Mouse (Mus musculus): ENCODE data around the gene Rps2. TPM values are rescaled to one million over a fixed set of nuclear protein-coding genes. Genes with fewer than 3 reads are reported as not detected.
"Not testable (repeated sequence)": the region's sequence is repeated elsewhere in the genome, so short reads cannot be mapped to it uniquely, and the experiment has no call there.

Rps2 gene
- polyA plus RNA-seq, 1 experiment, result not detected

DNA sequence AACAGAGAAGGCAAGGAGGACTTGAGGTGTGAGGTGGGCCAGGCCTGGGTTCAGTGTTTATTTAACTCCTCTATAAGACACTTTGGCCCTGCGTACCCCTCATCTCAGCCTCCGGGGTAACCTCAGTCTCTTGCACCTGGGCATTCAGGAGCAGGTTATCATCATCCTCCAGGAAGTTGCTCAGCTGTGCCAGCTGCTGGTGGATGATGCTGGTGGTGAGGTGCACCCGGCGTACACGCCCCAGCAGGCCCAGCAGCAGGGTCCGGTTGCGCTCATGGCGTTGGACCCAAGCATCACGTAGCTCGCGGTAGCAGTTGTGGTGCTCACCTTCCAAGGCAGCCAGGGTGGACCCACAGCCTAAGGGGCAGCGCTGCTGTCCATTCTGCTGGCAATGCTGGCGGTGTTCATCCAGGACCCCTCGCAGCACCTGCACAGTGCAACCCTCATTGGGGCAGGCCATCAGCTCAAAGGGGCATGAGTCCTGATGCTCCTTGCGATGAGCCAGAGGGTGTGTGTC, 1.7 kb upstream of the Rps2 start:
- TF ChIP-seq CTCF (IDR thresholded peaks at IDR 0.05; ENCODE audit: insufficient read depth, low read depth, low read length), result no peak
- no peak for TF ChIP-seq POLR2A (IDR thresholded peaks at IDR 0.05; ENCODE audit: insufficient read depth, low read depth, low read length)
- WGBS, result 93% methylated on average over 15 of the region's 15 CpGs
- no peak overlapping the region for H3K27ac ChIP-seq (ENCODE audit: insufficient read depth, low read depth, low read length)
- H3K4me1 ChIP-seq (ENCODE audit: control insufficient read depth, insufficient read depth, low read length), result peaks cover 2% of the 10 kb centered on the region
- H3K4me3 ChIP-seq (ENCODE audit: insufficient read depth, low read depth, low read length), result no peak overlapping the region

- Histone ChIP-seq H3K4me3 (ENCODE audit: insufficient read depth, low read depth, low read length) (peak overlapping the region; percentile 97; the same call in 1 of the 2 replicates), H3K4me1 (ENCODE audit: control insufficient read depth, insufficient read depth, low read length) (peaks cover 10% of the 10 kb centered on the region)
- H3K27ac ChIP-seq (ENCODE audit: insufficient read depth, low read depth, low read length), result not testable (repeated sequence)
- WGBS, result 65% methylated on average over 5 of the region's 5 CpGs
These were observed 1.0 kb downstream of the Rps2 start for GRCm38 (mm10) chr17:24718938-24719337.

GRCm38 (mm10) chr17:24719494-24720222, 1.7 kb downstream of the Rps2 start:
- H3K4me1 ChIP-seq (ENCODE audit: control insufficient read depth, insufficient read depth, low read length), result peaks cover 10% of the 10 kb centered on the region
- TF ChIP-seq POLR2A (IDR thresholded peaks at IDR 0.05; ENCODE audit: insufficient read depth, low read depth, low read length) (peak; percentile 94), CTCF (IDR thresholded peaks at IDR 0.05; ENCODE audit: insufficient read depth, low read depth, low read length) (no peak)
- H3K27ac ChIP-seq (ENCODE audit: insufficient read depth, low read depth, low read length), result peak overlapping the region; percentile 61; the same call in 1 of the 2 replicates
- WGBS, result under 1% methylated on average over 61 of the region's 61 CpGs
- H3K4me3 ChIP-seq (ENCODE audit: insufficient read depth, low read depth, low read length), result peak overlapping the region; percentile 97

DNA sequence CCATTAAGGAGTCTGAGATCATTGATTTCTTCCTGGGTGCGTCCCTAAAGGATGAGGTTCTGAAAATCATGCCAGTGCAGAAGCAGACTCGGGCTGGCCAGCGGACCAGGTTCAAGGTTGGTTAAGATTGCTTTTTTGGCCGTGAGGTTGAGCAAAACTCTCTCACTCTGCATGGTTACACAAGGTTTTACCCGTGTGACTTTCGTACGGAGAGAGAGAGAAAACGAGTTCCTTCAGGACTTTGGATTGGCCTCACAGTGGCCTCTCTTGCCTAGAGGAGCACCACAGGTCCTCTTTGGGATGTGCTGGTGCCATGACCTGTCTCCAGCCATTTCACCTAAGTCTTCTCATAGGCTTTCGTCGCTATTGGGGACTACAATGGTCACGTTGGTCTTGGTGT, 2.7 kb downstream of the Rps2 start:
- peaks cover 10% of the 10 kb centered on the region for H3K4me1 ChIP-seq (ENCODE audit: control insufficient read depth, insufficient read depth, low read length)
- not testable (repeated sequence) for H3K27ac ChIP-seq (ENCODE audit: insufficient read depth, low read depth, low read length)
- under 1% methylated on average over 11 of the region's 11 CpGs for WGBS
- peak overlapping the region; percentile 75 for H3K4me3 ChIP-seq (ENCODE audit: insufficient read depth, low read depth, low read length)

GRCm38 (mm10) chr17:24721383-24721955, 3.6 kb downstream of the Rps2 start:
- Histone ChIP-seq H3K4me3 (ENCODE audit: insufficient read depth, low read depth, low read length) (peak overlapping the region; percentile 15; the same call in 1 of the 2 replicates), H3K4me1 (ENCODE audit: control insufficient read depth, insufficient read depth, low read length) (peaks cover 10% of the 10 kb centered on the region)
- not testable (repeated sequence) for H3K27ac ChIP-seq (ENCODE audit: insufficient read depth, low read depth, low read length)
- WGBS, result 62% methylated on average over 7 of the region's 7 CpGs

GRCm38 (mm10) chr17:24722220-24722924, 4.5 kb downstream of the Rps2 start:
- WGBS, result 37% methylated on average over 13 of the region's 13 CpGs
- Histone ChIP-seq H3K4me3 (ENCODE audit: insufficient read depth, low read depth, low read length) (no peak overlapping the region), H3K4me1 (ENCODE audit: control insufficient read depth, insufficient read depth, low read length) (peaks cover 10% of the 10 kb centered on the region), H3K27ac (ENCODE audit: insufficient read depth, low read depth, low read length) (no peak overlapping the region)
- TF ChIP-seq CTCF (IDR thresholded peaks at IDR 0.05; ENCODE audit: insufficient read depth, low read depth, low read length), result no peak
- no peak for TF ChIP-seq POLR2A (IDR thresholded peaks at IDR 0.05; ENCODE audit: insufficient read depth, low read depth, low read length)

- TF ChIP-seq CTCF (IDR thresholded peaks at IDR 0.05; ENCODE audit: insufficient read depth, low read depth, low read length), result no peak
- TF ChIP-seq POLR2A (IDR thresholded peaks at IDR 0.05; ENCODE audit: insufficient read depth, low read depth, low read length), result no peak
- under 1% methylated on average over 12 of the region's 12 CpGs for WGBS
- Histone ChIP-seq H3K4me3 (ENCODE audit: insufficient read depth, low read depth, low read length) (peak overlapping the region; percentile 77), H3K27ac (ENCODE audit: insufficient read depth, low read depth, low read length) (no peak overlapping the region; the same call in 1 of the 2 replicates), H3K4me1 (ENCODE audit: control insufficient read depth, insufficient read depth, low read length) (peaks cover 10% of the 10 kb centered on the region)
These were observed 5.4 kb downstream of the Rps2 start for GRCm38 (mm10) chr17:24723122-24723880.

DNA sequence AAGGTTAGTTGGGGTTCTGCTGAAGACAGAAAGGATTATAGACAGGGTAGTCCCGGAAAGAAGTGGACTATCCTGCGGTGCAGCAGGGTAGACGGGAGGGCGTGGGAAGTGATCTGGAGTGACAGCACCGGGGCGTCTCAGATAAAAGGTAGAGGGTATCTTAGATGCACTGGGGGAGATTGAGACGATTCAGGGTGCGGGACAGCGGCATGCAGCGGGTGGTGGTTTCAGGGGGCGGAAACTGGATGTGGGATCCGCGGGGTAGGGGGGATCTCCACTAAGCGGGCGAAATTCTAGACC, 5.9 kb downstream of the Rps2 start:
- under 1% methylated on average over 15 of the region's 15 CpGs for WGBS
- H3K4me3 ChIP-seq (ENCODE audit: insufficient read depth, low read depth, low read length), result peak overlapping the region; percentile 77
- H3K27ac ChIP-seq (ENCODE audit: insufficient read depth, low read depth, low read length), result peak overlapping the region; percentile 87
- peaks cover 10% of the 10 kb centered on the region for H3K4me1 ChIP-seq (ENCODE audit: control insufficient read depth, insufficient read depth, low read length)
- TF ChIP-seq CTCF (IDR thresholded peaks at IDR 0.05; ENCODE audit: insufficient read depth, low read depth, low read length) (no peak), POLR2A (IDR thresholded peaks at IDR 0.05; ENCODE audit: insufficient read depth, low read depth, low read length) (no peak)

DNA sequence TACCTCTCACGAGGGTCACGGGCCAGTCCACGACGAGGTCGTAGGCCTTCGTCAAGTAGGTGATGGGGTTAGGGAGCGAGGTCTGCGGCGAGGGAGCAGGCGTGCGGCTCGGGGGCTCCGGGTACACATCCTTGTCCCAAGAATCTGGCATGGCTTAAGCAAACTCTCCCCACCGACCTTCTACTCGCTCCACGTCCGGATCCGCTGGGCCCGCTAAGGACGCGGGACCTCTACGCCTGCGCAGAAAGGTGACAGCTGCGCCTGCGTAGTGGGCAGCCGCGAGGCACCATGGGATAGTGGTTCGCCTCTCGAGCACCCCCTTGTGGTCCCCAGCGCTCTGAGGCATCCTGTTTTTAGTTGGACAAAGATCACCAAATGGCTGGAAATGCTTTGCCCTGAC, 6.3 kb downstream of the Rps2 start, which contains the start of gene Ndufb10:
Ndufb10 (minus strand) TSS at position 295 of the 400 bp plus-strand sequence.
- under 1% methylated on average over 30 of the region's 30 CpGs for WGBS
- peaks cover 10% of the 10 kb centered on the region for H3K4me1 ChIP-seq (ENCODE audit: control insufficient read depth, insufficient read depth, low read length)
- TF ChIP-seq CTCF (IDR thresholded peaks at IDR 0.05; ENCODE audit: insufficient read depth, low read depth, low read length) (peak; percentile 51; the same call in 1 of the 2 replicates), POLR2A (IDR thresholded peaks at IDR 0.05; ENCODE audit: insufficient read depth, low read depth, low read length) (peak; percentile 90)
- H3K4me3 ChIP-seq (ENCODE audit: insufficient read depth, low read depth, low read length), result peak within 1 kb of the TSS; percentile 77
- peak within 1 kb of the TSS; percentile 87 for H3K27ac ChIP-seq (ENCODE audit: insufficient read depth, low read depth, low read length)

Data from olfactory bulb, adult 2 months (tissue).